Mouse (Mus musculus) ES-E14 (cell line): ENCODE measurements around the gene Mpnd.

Experiments
- HCFC1 ChIP-seq: IDR thresholded peaks from 2 replicates; pipeline ENCODE4 v1.6.1; 2012; ENCODE audit warnings: low read length, inconsistent platforms, borderline replicate concordance; ENCODE audit not compliant: insufficient read depth
- MAFK ChIP-seq: IDR thresholded peaks from 2 replicates; pipeline ENCODE4 v1.6.1; 2014; ENCODE audit warnings: mild to moderate bottlenecking, low read depth, low read length, inconsistent platforms; ENCODE audit not compliant: insufficient read depth
- ZNF384 ChIP-seq: IDR thresholded peaks from 2 replicates; pipeline ENCODE4 v1.6.1; 2012; ENCODE audit warnings: low read depth, low read length, inconsistent platforms

DNA sequence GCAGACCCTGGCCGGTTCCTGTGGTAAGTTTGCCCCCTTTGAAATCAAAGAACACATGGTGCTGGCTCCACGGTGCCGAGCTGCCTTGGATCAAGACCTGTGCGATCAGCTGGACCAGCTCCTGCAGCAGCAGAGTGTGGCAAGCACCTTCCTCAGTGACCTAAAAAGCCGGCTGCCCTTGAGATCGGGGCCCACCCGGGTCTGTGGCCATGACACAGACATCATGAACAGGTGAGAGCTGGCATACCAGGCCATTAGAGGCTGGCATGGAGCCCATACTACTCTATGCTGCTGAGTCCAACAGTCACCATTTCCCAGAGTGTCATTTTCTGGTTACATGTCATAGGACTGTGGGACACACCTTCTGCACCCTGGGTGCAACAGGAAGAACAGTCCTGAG is 56.6 kb downstream of the Mpnd start:
- TF ChIP-seq MAFK: no peak
- TF ChIP-seq HCFC1: no peak
- TF ChIP-seq ZNF384: no peak
